Mouse (Mus musculus): ENCODE measurements at regions not wholly inside any gene's neighbourhood (a gene's known extent, or its start where the extent isn't known, plus 50 kb on each side); places are given as distances from the start of the nearest gene placed in this dataset.

- no peaks in the 10 kb centered on the region for H3K9me3 ChIP-seq (replicated peaks; ENCODE audit: insufficient read depth, low read length)
- no peak overlapping the region for H3K9ac ChIP-seq (ENCODE audit: control insufficient read depth, low read depth, low read length, poor library complexity, severe bottlenecking)
- H3K4me1 ChIP-seq (ENCODE audit: control insufficient read depth in 1 of 2, insufficient read depth in 2 of 2, low read length in 2 of 2) = no peaks in the 10 kb centered on the region
- no peaks in the 10 kb centered on the region for H3K79me2 ChIP-seq (ENCODE audit: control insufficient read depth, insufficient read depth, low read length, poor library complexity)
- no peaks in the 10 kb centered on the region; a peak in 1 of 4 replicates for H3K36me3 ChIP-seq (ENCODE audit: control insufficient read depth in 1 of 2, insufficient read depth in 2 of 2, low read length in 2 of 2)
- H3K4me3 ChIP-seq (ENCODE audit: control insufficient read depth in 1 of 2, insufficient read depth in 1 of 2, low read depth in 2 of 2, low read length in 2 of 2) = no peak overlapping the region
- no peak for DNase-seq (ENCODE audit: low read depth, low spot score)
- TF ChIP-seq KAT2A (conservative IDR thresholded peaks at IDR 0.05; ENCODE audit: low read depth, low read length) = no peak
- TF ChIP-seq MEF2A (IDR thresholded peaks at IDR 0.05; ENCODE audit: extremely low read depth, insufficient replicate concordance, low read depth, low read length, poor library complexity, severe bottlenecking) = no peak
- TF ChIP-seq GABPA (IDR thresholded peaks at IDR 0.05; ENCODE audit: low read depth, low read length) = no peak
- no peak for TF ChIP-seq TBP (IDR thresholded peaks at IDR 0.05; ENCODE audit: low read depth, low read length)
- no peak for TF ChIP-seq TAL1 (IDR thresholded peaks at IDR 0.05; ENCODE audit: low read length)
- TF ChIP-seq RAD21 (IDR thresholded peaks at IDR 0.05; ENCODE audit: low read depth, low read length) = no peak
- TF ChIP-seq TCF12 (IDR thresholded peaks at IDR 0.05; ENCODE audit: low read depth, low read length) = no peak
- TF ChIP-seq POLR2AphosphoS5 (IDR thresholded peaks at IDR 0.05; ENCODE audit: borderline replicate concordance, low read depth, low read length) = no peak
- TF ChIP-seq POLR2A (IDR thresholded peaks at IDR 0.05; ENCODE audit: control insufficient read depth in 1 of 2, insufficient read depth in 1 of 2, low read depth in 1 of 2, low read length in 2 of 2, poor library complexity in 1 of 2) = no peak
- TF ChIP-seq BHLHE40 (IDR thresholded peaks at IDR 0.05; ENCODE audit: borderline replicate concordance, low read depth, low read length) = no peak
- TF ChIP-seq RCOR1 (IDR thresholded peaks at IDR 0.05; ENCODE audit: low read depth, low read length) = no peak
- no peak for TF ChIP-seq CHD2 (IDR thresholded peaks at IDR 0.05; ENCODE audit: low read length)
- no peak for TF ChIP-seq USF2 (IDR thresholded peaks at IDR 0.05; ENCODE audit: borderline replicate concordance in 1 of 2, insufficient read depth in 1 of 2, low read depth in 1 of 2, low read length in 2 of 2)
- TF ChIP-seq UBTF (IDR thresholded peaks at IDR 0.05; ENCODE audit: borderline replicate concordance, insufficient read depth, low read depth, low read length) = no peak
- no peak for TF ChIP-seq MAZ (IDR thresholded peaks at IDR 0.05; ENCODE audit: low read depth, low read length)
- no peak overlapping the region for H3K27ac ChIP-seq (ENCODE audit: control insufficient read depth, low read depth, low read length)
- H3K27me3 ChIP-seq (ENCODE audit: control insufficient read depth in 1 of 2, insufficient read depth in 2 of 2, low read length in 2 of 2) = peaks cover 9 to 13% of the 10 kb centered on the region in 2 experiments
Observed at GRCm38 (mm10) chr2:72612221-72612620, 136.3 kb downstream of the Cdca7 start.

DNA sequence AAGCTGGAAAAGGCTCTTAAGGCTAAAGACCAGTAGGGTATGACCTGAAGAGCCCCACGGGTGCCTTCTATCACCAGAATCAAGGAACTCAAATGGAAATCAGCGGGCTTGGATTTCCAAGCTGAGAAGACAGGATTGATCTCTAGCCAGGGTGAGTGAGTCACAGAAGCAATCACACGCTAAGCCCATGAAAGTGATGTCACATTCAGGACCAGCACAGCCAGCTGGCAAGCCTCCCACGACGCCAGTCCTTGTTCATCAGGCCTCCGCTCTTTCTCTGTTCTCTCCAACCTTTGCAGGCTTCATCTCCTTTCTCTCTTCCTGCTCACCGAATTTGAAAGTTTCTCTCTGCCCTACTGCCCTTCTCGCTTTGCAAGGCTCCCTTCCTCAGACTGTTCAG, 138.3 kb downstream of the Cdca7 start:
- H3K4me3 ChIP-seq (ENCODE audit: control insufficient read depth in 1 of 2, insufficient read depth in 1 of 2, low read depth in 2 of 2, low read length in 2 of 2) = no peak overlapping the region
- H3K79me2 ChIP-seq (ENCODE audit: control insufficient read depth, insufficient read depth, low read length, poor library complexity) = no peaks in the 10 kb centered on the region
- TF ChIP-seq KAT2A (conservative IDR thresholded peaks at IDR 0.05; ENCODE audit: low read depth, low read length) (no peak), ZNF384 (IDR thresholded peaks at IDR 0.05; ENCODE audit: low read depth, low read length) (no peak), TCF12 (IDR thresholded peaks at IDR 0.05; ENCODE audit: low read depth, low read length) (no peak), GABPA (IDR thresholded peaks at IDR 0.05; ENCODE audit: low read depth, low read length) (no peak), BHLHE40 (IDR thresholded peaks at IDR 0.05; ENCODE audit: borderline replicate concordance, low read depth, low read length) (no peak), POLR2A (IDR thresholded peaks at IDR 0.05; ENCODE audit: control insufficient read depth in 1 of 2, insufficient read depth in 1 of 2, low read depth in 1 of 2, low read length in 2 of 2, poor library complexity in 1 of 2) (no peak), SMC3 (IDR thresholded peaks at IDR 0.05; ENCODE audit: low read depth, low read length) (no peak), EP300 (IDR thresholded peaks at IDR 0.05; ENCODE audit: low read depth in 1 of 2, low read length in 2 of 2) (no peak), MXI1 (IDR thresholded peaks at IDR 0.05; ENCODE audit: low read depth, low read length) (no peak), RAD21 (IDR thresholded peaks at IDR 0.05; ENCODE audit: low read depth, low read length) (no peak), ZMIZ1 (IDR thresholded peaks at IDR 0.05; ENCODE audit: low read depth, low read length) (no peak), ELF1 (IDR thresholded peaks at IDR 0.05; ENCODE audit: low read depth, low read length) (no peak), CTCF (IDR thresholded peaks at IDR 0.05 in 2 of 3, conservative IDR thresholded peaks at IDR 0.05 in 1 of 3; ENCODE audit: control insufficient read depth in 1 of 3, insufficient read depth in 1 of 3, low read depth in 2 of 3, low read length in 3 of 3, poor library complexity in 1 of 3, severe bottlenecking in 1 of 3) (no peak), ETS1 (IDR thresholded peaks at IDR 0.05; ENCODE audit: low read depth, low read length) (no peak), NRF1 (IDR thresholded peaks at IDR 0.05; ENCODE audit: insufficient read depth, low read depth, low read length, poor library complexity, severe bottlenecking) (no peak), SIN3A (IDR thresholded peaks at IDR 0.05; ENCODE audit: low read length) (no peak)
- H3K9me3 ChIP-seq (replicated peaks; ENCODE audit: insufficient read depth, low read length) = no peaks in the 10 kb centered on the region
- no peak overlapping the region for H3K9ac ChIP-seq (ENCODE audit: control insufficient read depth, low read depth, low read length, poor library complexity, severe bottlenecking)
- H3K27me3 ChIP-seq (ENCODE audit: control insufficient read depth in 1 of 2, insufficient read depth in 2 of 2, low read length in 2 of 2) = peaks cover 4 to 5% of the 10 kb centered on the region in 2 experiments; a peak in 2 of 4 replicates
- peaks cover 0 to 3% of the 10 kb centered on the region in 2 experiments; a peak in 2 of 4 replicates for H3K36me3 ChIP-seq (ENCODE audit: control insufficient read depth in 1 of 2, insufficient read depth in 2 of 2, low read length in 2 of 2)
- H3K27ac ChIP-seq (ENCODE audit: control insufficient read depth, low read depth, low read length) = no peak overlapping the region
- no peak for DNase-seq (ENCODE audit: low read depth, low spot score)
- peaks cover 0 to 3% of the 10 kb centered on the region in 2 experiments; a peak in 1 of 4 replicates for H3K4me1 ChIP-seq (ENCODE audit: control insufficient read depth in 1 of 2, insufficient read depth in 2 of 2, low read length in 2 of 2)

Measured in MEL (cell line).